Mouse (Mus musculus) CD8-positive naive resting alpha-beta T cell, adult 2 months (primary cell): ENCODE data around the gene Tfap2e.
A peak's percentile ranks its signal among the peaks of the same experiment; 100 is the strongest.

ENCODE experiments used
- DNase-seq, 2 experiments: peaks; one replicate each; pipeline ENCODE4 v3.0.0; 2022; ENCODE audit warnings: low read depth in 2 of 2, low spot score in 2 of 2

The Tfap2e gene

DNA sequence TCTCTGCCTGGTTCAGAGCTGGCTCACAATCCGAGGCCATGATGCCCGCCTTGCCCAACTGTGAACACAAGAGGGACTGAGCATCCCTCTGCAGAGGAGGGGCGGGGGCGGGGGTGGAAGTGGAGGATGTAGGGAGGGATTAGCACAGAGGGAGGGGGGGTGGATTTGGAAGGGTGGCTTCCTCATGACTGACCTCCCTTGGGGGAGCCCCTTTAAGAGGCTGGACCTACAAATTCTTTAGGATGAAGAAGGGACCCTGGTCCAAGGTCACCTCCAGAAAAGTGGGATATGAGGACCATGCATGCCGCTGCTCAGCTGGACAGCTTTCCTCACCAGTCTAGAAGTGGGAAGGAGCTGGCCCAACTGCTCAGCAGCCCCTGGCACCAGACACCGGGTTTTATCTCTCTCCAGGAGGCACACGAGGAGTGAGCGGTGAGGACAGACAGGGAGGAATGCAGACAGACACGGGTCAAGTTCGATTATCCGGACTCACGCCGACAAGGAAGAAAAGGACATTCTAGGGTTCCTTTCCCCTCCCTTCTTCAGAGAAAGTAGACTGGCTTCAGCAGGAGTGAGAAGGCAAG is 16.1 kb upstream of the Tfap2e start:
- DNase-seq, result no peak

GRCm38 (mm10) chr4:126751556-126752023 is 15.6 kb upstream of the Tfap2e start:
- DNase-seq, result no peak

DNA sequence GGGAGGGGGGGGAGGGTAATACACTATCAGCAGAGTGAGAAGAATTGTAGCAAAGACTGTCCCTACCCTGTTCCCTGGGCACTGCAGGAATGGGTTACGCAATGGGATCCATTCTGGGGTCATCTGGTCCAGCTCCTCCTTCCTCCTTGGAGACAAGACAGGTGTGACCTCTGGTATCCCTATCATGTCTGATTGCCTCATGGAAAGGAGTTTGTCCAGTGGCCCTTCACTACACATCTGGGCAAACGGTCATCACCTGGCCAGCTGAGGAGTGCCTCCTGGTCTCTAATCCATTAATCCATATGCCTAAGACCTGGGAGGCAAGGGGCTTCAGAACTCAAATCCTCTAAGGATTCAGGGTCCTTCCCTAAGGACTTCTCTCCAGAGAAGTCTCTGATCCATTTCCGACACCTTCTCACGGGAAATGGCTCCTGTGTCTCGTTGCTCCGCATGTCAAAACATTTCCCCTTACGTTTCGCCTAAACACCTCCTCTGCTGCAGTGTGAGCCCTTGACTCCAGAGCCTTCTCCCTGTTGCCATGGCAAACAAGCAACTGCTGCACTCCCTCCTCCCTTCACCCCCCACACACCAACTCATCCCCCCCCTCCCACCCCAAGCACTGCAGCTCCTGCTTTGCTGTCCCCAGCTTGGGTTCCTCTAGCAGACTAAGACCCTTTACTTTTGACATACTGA is 15.0 kb upstream of the Tfap2e start:
- DNase-seq, result no peak

DNA sequence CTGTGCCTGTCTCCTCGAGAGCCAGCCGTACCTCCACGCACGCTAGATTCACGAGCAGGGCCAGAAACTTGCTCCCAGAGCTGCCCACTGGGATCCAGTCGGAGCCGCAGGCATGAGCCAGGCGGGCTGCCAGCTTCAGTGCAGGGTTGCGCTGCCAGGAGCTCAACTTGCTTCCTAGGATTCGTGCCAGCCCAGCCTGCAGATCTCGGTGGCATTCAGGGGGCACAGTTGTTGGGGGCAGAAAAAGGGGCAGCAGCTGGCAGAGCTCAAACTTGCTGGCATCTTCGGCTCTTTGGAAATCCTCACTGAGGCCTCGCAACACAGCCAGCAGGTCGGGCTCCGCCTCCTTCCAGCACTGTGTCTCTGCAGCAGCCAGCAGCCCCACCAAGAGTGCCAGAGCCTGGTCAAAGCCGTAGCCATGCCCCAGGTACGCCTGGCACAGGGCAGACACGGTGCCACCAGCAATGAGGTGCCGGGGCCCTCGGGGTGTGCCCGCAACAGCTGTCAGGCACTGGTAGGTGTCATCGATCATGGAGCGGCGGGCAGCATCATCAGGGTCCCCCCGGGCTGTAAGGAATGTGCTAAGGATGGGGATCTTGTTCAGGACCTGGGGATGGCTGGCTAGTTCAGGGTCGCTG is 14.1 kb upstream of the Tfap2e start:
- no peak for DNase-seq

- no peak for DNase-seq
These were observed 13.5 kb upstream of the Tfap2e start for GRCm38 (mm10) chr4:126749553-126749952.

- DNase-seq, result no peak
These were observed 12.3 kb upstream of the Tfap2e start for GRCm38 (mm10) chr4:126748381-126748780.

DNA sequence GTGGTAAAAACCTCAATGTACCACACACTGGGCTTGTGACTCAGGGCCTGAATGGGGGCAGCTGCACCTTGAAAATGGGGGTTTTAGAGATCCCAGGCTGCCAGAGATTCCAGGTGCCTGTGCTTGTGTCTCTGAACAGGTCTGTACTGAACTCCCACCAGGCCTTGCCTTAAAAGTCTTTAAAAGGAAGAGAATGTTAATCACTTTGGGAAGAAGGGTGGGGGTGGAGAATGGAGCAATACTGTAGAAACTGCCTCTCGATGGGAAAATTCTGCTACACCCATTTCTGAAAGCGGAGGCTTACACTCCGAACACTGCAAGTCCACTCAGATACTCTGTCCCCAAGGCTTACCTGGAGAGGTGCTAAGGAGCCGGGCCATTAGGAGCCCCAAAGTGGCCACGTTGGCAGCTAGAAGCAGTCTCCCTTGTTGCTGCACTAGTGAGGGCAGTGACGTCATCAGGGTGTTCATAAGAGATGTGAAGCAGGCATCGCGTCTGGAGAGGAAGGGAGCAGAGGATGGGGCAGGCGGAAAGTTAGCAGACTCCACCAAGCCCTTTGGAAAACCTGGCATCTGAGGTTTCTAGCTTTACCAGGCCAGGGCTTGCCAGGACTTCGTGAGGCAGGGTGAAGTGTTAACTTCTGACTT is 10.3 kb upstream of the Tfap2e start:
- DNase-seq, result no peak

GRCm38 (mm10) chr4:126745506-126746193 is 9.6 kb upstream of the Tfap2e start:
- peak; percentile 54 to 69 for DNase-seq

DNA sequence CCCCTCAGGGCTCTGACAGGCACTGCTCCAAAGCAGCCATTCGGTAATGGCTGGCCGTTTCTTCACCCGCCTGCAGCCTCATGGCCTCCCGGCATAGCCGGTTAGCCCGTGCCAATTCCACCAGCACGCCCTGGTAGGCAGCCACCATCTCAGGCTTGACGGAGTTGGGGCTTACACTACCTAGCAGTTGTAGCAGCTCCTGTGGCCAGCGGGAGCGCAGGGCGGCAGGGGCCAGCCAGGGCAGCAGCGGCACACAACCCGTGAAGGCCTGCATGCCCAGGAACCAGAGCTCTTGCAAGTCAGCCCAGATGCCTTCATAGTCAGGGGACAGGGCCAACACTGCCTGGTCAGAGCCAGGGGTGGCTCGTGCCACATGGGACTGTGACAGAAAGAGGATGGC is 8.8 kb upstream of the Tfap2e start:
- no peak for DNase-seq

DNA sequence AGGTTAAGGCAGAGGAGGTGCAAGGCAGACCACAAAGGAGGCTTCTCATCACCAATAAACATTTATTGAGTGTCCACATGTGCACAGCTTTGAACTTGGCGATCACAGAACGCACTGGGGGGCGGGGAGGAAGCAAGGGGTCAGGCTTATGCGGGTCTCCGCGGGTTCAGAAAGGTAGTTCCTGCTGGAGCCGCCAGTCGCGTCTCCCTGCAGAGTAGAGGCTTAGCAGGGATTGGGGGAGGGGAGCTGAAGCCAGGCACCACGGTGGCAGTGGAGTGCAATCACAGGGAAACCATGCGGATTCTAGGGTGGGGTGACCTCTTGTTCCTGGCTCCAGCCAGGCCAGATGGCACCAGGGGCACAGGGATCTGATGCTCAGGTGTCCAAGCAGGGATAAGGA is 7.7 kb upstream of the Tfap2e start:
- no peak for DNase-seq

DNA sequence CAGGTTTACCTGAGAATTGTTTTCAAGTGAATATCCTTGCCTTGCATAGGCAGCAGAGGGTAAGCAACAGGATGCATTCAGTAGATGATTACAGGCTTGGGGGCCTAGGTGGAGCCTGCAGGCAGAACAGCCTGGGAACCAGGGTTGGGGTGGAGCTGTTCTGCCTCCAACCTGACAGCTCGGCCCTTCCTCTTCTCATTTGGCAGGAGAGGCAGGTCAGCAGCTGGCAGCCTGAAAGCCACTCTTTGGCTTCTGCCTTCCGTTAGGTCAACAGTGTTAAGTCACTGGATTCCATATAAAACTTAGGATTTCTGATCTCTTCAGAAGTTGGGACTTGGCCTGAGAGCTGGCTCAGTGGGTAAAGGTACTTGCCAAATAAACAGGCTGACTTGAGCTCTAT is 6.9 kb upstream of the Tfap2e start:
- no peak for DNase-seq

- DNase-seq, result peak; percentile 64 to 73
These were observed 5.4 kb upstream of the Tfap2e start for GRCm38 (mm10) chr4:126741448-126741847.

DNA sequence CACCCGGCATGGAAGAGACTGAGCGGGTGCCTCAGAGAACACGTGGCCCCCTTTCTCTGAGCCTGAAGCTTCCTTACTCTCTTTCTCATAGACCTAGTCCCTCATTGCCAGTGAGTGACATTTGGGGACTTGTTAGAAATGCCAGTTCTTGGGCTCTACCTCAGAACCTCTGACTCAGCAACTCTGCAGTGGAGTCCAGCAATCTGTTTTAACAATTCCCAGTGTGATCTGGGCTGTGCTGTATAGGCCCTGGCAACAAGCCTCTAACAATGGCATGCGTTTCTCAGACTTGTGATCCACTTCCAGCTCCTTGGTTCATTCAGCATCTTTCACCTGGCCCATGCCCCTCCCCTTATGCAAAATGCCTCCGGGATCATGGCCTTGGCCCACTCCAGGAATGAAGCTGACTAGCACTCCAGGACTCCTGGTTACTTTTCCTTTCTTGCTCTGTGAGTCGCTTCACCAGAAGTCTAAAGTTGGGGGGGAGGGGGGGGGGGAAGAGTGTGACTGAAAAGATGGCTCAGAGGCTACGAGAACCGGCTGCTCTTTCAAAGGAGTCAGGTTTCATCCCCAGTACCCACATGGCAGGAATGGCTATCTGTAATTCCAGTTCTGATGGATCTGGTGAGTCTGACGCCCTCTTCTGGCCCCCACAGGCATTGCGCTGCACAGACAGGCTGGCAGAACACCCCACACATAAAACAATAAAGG is 4.1 kb upstream of the Tfap2e start:
- no peak for DNase-seq

DNA sequence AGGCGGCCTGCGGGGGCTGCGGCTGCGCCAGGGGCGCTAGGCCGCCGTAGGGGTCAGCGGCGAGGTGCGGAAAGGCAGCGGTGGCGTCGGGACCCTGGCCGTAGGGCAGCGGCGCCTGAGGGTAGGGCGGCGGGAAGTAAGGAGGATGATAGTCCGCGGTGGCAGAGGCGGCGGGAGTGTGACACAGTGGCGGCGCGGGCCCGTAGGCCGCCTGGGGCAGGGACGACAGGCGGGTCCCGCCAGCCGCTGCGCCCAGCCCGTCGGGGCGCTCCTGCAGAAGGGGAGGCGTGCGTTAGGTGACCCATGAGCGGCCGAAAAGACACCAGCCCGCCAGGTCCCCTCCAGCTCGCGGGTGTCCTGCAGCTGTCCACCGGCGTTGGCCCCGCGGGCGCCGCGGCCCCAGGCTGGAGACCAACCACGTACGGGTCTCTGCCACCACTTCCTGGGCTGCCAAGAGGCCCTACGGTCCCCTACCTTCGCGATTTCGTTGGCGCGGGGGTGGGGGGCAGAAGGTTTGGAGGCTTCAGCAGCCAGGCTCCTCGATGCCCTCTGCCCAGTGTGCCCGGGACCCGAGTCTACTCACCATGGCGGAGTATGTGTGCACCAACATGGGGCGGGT is 549 bp downstream of the Tfap2e start:
- DNase-seq, result no peak

- no peak for DNase-seq
These were observed 1.2 kb downstream of the Tfap2e start for GRCm38 (mm10) chr4:126734700-126735381.

DNA sequence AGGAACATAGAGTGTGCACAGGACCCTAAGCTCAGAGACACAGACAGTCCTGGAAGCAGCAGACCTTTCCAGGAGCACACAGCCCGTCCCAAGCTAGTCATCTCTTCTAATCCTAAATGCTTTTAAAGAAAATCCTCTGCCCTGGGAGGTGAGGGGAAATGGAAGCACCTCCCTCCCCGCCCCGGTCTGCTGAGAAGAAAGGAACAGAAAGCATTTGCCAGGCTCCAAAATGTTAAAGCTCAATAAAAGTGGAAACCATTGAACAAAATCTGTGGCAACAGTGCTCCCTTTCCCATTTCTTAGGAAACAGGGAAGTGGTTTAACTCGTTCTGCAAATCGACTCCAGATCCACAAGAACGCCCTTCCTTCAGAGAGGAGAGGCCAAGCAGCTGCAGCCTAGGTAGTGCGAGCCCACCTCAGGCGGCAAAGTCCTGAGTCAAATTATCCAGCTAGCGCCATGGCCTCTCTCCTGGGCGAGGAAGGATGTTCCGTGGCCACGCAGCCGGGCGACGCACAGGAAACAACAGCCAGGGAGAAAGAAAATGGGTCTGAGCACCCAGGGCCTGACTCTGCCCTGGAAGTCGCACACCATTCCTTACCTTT is 1.9 kb downstream of the Tfap2e start:
- no peak for DNase-seq

DNA sequence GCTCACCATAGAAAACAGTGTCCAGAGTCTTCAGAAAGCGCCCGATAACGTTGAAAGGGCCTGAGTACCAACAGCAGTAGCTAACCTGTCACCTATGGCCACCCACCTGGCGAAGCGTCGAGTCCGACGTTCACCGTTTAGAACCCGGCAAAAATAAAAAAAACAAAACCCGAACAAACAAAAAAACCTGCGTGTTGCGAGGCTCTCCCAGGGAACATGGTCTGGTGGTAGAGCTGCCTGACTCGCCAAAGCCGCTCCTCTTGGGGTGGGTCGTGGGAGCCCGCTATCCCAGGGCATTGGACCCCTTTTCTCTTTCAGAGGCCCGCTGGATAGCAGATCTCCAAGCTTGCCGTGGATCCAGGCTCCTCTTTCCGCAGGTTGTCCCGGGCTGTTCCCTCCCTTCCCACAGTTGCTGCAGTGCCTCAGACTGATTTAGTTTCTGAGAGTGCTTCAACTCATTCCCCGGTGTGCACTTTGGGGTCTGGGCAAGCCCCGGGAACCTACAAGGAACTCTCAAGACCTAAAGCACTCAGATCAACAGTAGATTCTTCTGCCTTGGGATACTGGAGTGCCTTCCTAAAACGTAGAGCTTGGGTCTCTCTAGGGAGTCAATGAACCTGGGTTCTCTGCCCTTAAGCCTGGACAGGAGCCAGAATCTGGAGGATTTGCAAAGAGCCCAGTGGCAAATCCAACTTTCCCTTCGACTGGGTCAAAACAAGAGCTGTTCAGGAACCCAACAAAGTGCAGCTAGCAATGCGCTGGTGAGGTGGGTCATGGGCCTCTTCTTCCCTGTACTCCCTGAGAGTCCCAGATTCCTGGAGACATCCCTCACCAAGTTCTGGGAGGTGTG is 3.3 kb downstream of the Tfap2e start:
- no peak for DNase-seq

DNA sequence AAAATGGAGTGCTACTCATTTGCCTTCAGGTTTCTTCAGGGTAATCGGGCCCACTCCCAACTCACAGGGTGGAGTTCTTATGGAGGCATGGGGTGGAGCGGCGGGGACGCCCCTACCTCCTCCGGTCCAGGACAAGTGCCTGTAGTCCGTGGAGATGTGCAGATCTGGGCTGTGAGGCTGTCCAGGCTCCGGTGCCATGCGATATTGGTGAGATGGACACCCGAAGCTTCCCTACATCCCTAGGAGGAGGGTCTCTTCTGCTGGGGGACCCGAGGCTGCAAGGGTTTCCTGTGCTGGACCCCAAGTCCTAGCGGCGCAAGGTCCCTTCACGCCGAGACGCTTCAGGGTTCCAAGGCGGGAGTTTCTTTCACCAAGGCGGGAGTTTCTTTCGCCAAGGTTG is 3.9 kb downstream of the Tfap2e start:
- DNase-seq, result no peak

DNA sequence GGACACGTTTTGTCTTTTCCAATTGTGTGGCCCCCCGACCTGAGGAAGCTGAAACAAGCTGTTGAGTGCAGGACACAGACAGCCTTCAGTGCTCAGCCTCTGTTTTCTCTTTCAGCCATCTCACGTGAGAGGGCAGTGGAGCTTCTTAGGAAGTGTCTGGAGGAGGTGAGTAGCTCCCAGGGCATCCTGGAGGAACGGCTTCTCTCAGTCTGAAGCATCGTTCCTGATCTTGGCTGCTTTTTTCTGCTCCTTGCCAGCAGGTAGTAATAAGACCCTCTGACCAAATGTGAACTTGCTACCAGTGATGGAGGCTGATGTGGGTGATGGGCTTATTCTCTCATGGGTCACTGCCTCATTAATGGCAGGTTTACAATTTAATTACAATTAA is 28.6 kb downstream of the Tfap2e start:
- DNase-seq, result no peak
